Mouse (Mus musculus): ENCODE results near the gene Cnot2.

DNA sequence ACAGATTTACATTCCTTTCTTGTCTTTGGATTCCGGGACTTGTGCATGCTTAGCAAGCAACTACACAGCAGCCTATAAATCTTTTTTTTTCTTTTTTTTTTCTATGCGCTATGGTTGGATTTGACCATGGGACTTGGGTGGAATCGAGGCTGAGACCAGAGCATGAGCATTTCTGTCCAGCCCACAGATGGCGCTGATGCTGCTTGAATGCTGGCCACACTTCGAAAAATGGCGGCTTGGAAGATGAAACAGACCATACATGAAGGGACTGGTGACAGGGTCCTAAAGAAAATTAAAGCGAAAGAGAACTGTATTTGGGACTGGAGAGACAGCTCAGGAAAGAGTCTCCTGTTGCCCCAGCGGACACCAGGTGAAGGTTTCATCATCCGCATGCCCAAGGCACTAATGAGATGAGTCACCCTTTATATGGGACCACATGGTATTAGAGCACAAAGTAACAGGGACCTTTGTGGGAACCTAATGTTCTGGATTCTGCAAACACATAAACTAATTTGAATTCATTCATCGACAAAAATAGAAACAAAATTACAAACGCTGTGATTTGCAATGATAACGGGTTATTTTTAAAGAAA lies 117.5 kb downstream of the Cnot2 start:
- TF ChIP-seq CTCF (IDR thresholded peaks at IDR 0.05; ENCODE audit: control insufficient read depth, insufficient read depth, insufficient read length) (no peak), FOSL1 (IDR thresholded peaks at IDR 0.05; ENCODE audit: insufficient read depth, low read length, poor library complexity, severe bottlenecking) (no peak), CEBPB (IDR thresholded peaks at IDR 0.05; ENCODE audit: low read depth) (no peak), USF1 (IDR thresholded peaks at IDR 0.05; ENCODE audit: low read depth) (no peak), MAX (IDR thresholded peaks at IDR 0.05) (no peak), MYOD1 (IDR thresholded peaks at IDR 0.05; ENCODE audit: control insufficient read depth, insufficient read length, low read depth) (no peak)

Data from C2C12 (cell line).